Mouse (Mus musculus): ENCODE data around the gene Olfr1282. TPM values are rescaled to one million over a fixed set of nuclear protein-coding genes. Genes with fewer than 3 reads are reported as not detected.
"Not testable (repeated sequence)": the region's sequence is repeated elsewhere in the genome, so short reads cannot be mapped to it uniquely, and the experiment has no call there.

Gene Olfr1282
- total RNA-seq (2021), result not detected

- no peak for DNase-seq
- intact Hi-C loops (cut with DNase I), result no loop called here
Observed at GRCm38 (mm10) chr2:111335976-111336375, at the start of gene Olfr1282. Gene Olfr1282, minus strand, starts transcription at chr2:111336076.

GRCm38 (mm10) chr2:111375222-111375621 is 39.3 kb upstream of the Olfr1282 start, which contains the start of gene Olfr1284:
Gene Olfr1284, plus strand, starts transcription at chr2:111375522.
- intact Hi-C loops (cut with DNase I), result no loop called here
- DNase-seq, result no peak

- intact Hi-C loops (cut with DNase I), result no loop called here
- no peak for DNase-seq
Observed at GRCm38 (mm10) chr2:111366490-111366889, 30.6 kb upstream of the Olfr1282 start, which contains the start of gene Olfr1283. Gene Olfr1283, plus strand, starts transcription at chr2:111366790.

- DNase-seq; intact Hi-C loops (cut with DNase I): not testable (repeated sequence)
Observed at GRCm38 (mm10) chr2:111333721-111334120, 2.2 kb downstream of the Olfr1282 start.

- intact Hi-C loops (cut with DNase I), result no loop called here
- no peak for DNase-seq
Observed at GRCm38 (mm10) chr2:111326220-111326619, 9.7 kb downstream of the Olfr1282 start, which contains the start of gene Olfr1281. Gene Olfr1281, plus strand, starts transcription at chr2:111326520.

GRCm38 (mm10) chr2:111313717-111314116 is 22.2 kb downstream of the Olfr1282 start, which contains the start of gene Olfr1280:
Gene Olfr1280, plus strand, starts transcription at chr2:111314017.
- DNase-seq, result no peak
- intact Hi-C loops (cut with DNase I), result no loop called here

- intact Hi-C loops (cut with DNase I), result no loop called here
- DNase-seq, result no peak
Observed at GRCm38 (mm10) chr2:111300374-111300773, 35.5 kb downstream of the Olfr1282 start, which contains the start of gene Olfr1279. Gene Olfr1279, plus strand, starts transcription at chr2:111300635.

GRCm38 (mm10) chr2:111298541-111298940 is 37.3 kb downstream of the Olfr1282 start:
- DNase-seq, result no peak
- intact Hi-C loops (cut with DNase I), result no loop called here

GRCm38 (mm10) chr2:111289836-111290235 is 46.0 kb downstream of the Olfr1282 start, which contains the start of gene Olfr1278:
Gene Olfr1278, plus strand, starts transcription at chr2:111290136.
- DNase-seq, result no peak
- intact Hi-C loops (cut with DNase I), result no loop called here

Other genes with a start within 250 kb of the Olfr1282 start
- gene Gm13941, start 230.1 kb downstream of the Olfr1282 start, total RNA-seq (2021), result not detected
- gene Gm15130, start 183.1 kb downstream of the Olfr1282 start, total RNA-seq (2021), result not detected
- gene 4930430A15Rik, start 106.5 kb downstream of the Olfr1282 start, total RNA-seq (2021), result not detected
- not detected for gene Olfr1275, start 100.8 kb downstream of the Olfr1282 start, total RNA-seq (2021)
- not detected for gene Olfr1276, start 81.6 kb downstream of the Olfr1282 start, total RNA-seq (2021)
- not detected for gene Olfr1277, start 62.0 kb downstream of the Olfr1282 start, total RNA-seq (2021)
- not detected for gene Olfr1278, start 45.9 kb downstream of the Olfr1282 start, total RNA-seq (2021)
- not detected for gene Olfr1279, start 35.4 kb downstream of the Olfr1282 start, total RNA-seq (2021)
- not detected for gene Olfr1280, start 22.1 kb downstream of the Olfr1282 start, total RNA-seq (2021)
- gene Olfr1281, start 9.6 kb downstream of the Olfr1282 start, total RNA-seq (2021), result not detected
- not detected for gene Olfr1283, start 30.7 kb upstream of the Olfr1282 start, total RNA-seq (2021)
- gene Olfr1284, start 39.4 kb upstream of the Olfr1282 start, total RNA-seq (2021), result not detected
- not detected for gene Olfr1286, start 87.0 kb upstream of the Olfr1282 start, total RNA-seq (2021)
- gene Olfr1287, start 113.1 kb upstream of the Olfr1282 start, total RNA-seq (2021), result not detected
- gene Olfr1288, start 138.0 kb upstream of the Olfr1282 start, total RNA-seq (2021), result not detected
- gene Olfr1289, start 144.7 kb upstream of the Olfr1282 start, total RNA-seq (2021), result not detected
- not detected for gene Olfr1290, start 157.8 kb upstream of the Olfr1282 start, total RNA-seq (2021)
- not detected for gene Olfr1291-ps1, start 161.1 kb upstream of the Olfr1282 start, total RNA-seq (2021)
- gene Olfr1293-ps, start 189.1 kb upstream of the Olfr1282 start, total RNA-seq (2021), result not detected
- not detected for gene Olfr1294, start 204.2 kb upstream of the Olfr1282 start, total RNA-seq (2021)
- not detected for gene Olfr1295, start 233.6 kb upstream of the Olfr1282 start, total RNA-seq (2021)

Data from heart, postnatal 36 days (tissue).